Mouse (Mus musculus): ENCODE measurements around the gene B4galnt4. TPM values are rescaled to one million over a fixed set of nuclear protein-coding genes. Genes with fewer than 3 reads are reported as not detected.

Gene B4galnt4
- polyA plus RNA-seq, 1 experiment, result 0.46 TPM

- H3K27me3 ChIP-seq (ENCODE audit: control insufficient read depth, insufficient read depth, insufficient read length), result no peaks in the 10 kb centered on the region
- H3K36me3 ChIP-seq (ENCODE audit: control insufficient read depth, insufficient read depth), result no peaks in the 10 kb centered on the region
- H3K4me3 ChIP-seq, result no peak overlapping the region
- no peak overlapping the region for H3K4me2 ChIP-seq (ENCODE audit: low read depth)
- no peak overlapping the region for H3ac ChIP-seq (ENCODE audit: control insufficient read depth, insufficient read length)
- TF ChIP-seq TCF12 (IDR thresholded peaks at IDR 0.05; ENCODE audit: insufficient read depth, poor library complexity, severe bottlenecking), result no peak
- H3K79me2 ChIP-seq (ENCODE audit: control insufficient read depth, insufficient read depth), result no peaks in the 10 kb centered on the region
Measured at GRCm38 (mm10) chr7:141052016-141052415, 8.9 kb upstream of the B4galnt4 start.

DNA sequence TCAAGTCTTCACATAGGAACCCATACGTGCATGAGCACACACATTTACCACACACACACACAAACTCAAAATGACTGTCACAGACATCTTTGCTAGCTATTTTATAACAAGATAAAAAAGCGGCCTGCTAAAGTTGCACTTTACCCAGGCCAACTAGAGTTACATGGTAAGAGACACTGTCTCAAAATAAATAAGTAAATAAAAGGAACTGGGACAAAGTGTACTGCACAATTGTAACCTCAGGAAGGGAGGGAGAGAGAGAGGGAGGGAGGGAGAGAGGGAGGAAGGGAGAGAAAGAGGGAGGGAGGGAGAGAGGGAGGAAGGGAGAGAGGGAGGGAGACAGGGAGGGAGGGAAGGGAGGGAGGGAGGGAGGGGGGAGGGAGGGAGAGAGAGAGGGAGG is 8.5 kb upstream of the B4galnt4 start:
- no peak for TF ChIP-seq MAX (IDR thresholded peaks at IDR 0.05; ENCODE audit: low read depth)
- TF ChIP-seq CEBPB (IDR thresholded peaks at IDR 0.05; ENCODE audit: insufficient read depth, poor library complexity, severe bottlenecking), result no peak
- no peak for TF ChIP-seq TCF12 (IDR thresholded peaks at IDR 0.05; ENCODE audit: insufficient read depth, poor library complexity, severe bottlenecking)
- TF ChIP-seq USF1 (IDR thresholded peaks at IDR 0.05; ENCODE audit: low read depth), result no peak
- no peak for TF ChIP-seq POLR2AphosphoS2 (IDR thresholded peaks at IDR 0.05; ENCODE audit: insufficient read length, low read depth)
- no peak for TF ChIP-seq MYOG (IDR thresholded peaks at IDR 0.05; ENCODE audit: control insufficient read depth in 1 of 3, insufficient read depth in 1 of 3, insufficient read length in 2 of 3, low read depth in 2 of 3)
- TF ChIP-seq REST (IDR thresholded peaks at IDR 0.05; ENCODE audit: insufficient read depth, insufficient read length), result no peak
- no peak for TF ChIP-seq E2F4 (IDR thresholded peaks at IDR 0.05; ENCODE audit: insufficient read depth)
- no peaks in the 10 kb centered on the region for H3K27me3 ChIP-seq (ENCODE audit: control insufficient read depth, insufficient read depth, insufficient read length)
- no peaks in the 10 kb centered on the region for H3K36me3 ChIP-seq (ENCODE audit: control insufficient read depth, insufficient read depth)
- H3K4me3 ChIP-seq, result no peak overlapping the region
- no peak overlapping the region for H3K4me2 ChIP-seq (ENCODE audit: low read depth)
- H3ac ChIP-seq (ENCODE audit: control insufficient read depth, insufficient read length), result no peak overlapping the region
- no peaks in the 10 kb centered on the region for H3K79me2 ChIP-seq (ENCODE audit: control insufficient read depth, insufficient read depth)

GRCm38 (mm10) chr7:141055785-141056184 is 5.1 kb upstream of the B4galnt4 start:
- Histone ChIP-seq H3K79me2 (ENCODE audit: control insufficient read depth, insufficient read depth) (no peaks in the 10 kb centered on the region), H3ac (ENCODE audit: control insufficient read depth, insufficient read length) (no peak overlapping the region), H3K4me2 (ENCODE audit: low read depth) (no peak overlapping the region), H3K4me3 (no peak overlapping the region), H3K27me3 (ENCODE audit: control insufficient read depth, insufficient read depth, insufficient read length) (no peaks in the 10 kb centered on the region), H3K36me3 (ENCODE audit: control insufficient read depth, insufficient read depth) (no peaks in the 10 kb centered on the region)
- TF ChIP-seq TCF12 (IDR thresholded peaks at IDR 0.05; ENCODE audit: insufficient read depth, poor library complexity, severe bottlenecking) (no peak), REST (IDR thresholded peaks at IDR 0.05; ENCODE audit: insufficient read depth, insufficient read length) (no peak), E2F4 (IDR thresholded peaks at IDR 0.05; ENCODE audit: insufficient read depth) (no peak), MAX (IDR thresholded peaks at IDR 0.05; ENCODE audit: low read depth) (no peak), MYOG (IDR thresholded peaks at IDR 0.05; ENCODE audit: control insufficient read depth in 1 of 3, insufficient read depth in 1 of 3, insufficient read length in 2 of 3, low read depth in 2 of 3) (no peak), SRF (IDR thresholded peaks at IDR 0.05; ENCODE audit: control insufficient read depth, insufficient read length, low read depth) (no peak), POLR2AphosphoS2 (IDR thresholded peaks at IDR 0.05; ENCODE audit: insufficient read length, low read depth) (no peak), CEBPB (IDR thresholded peaks at IDR 0.05; ENCODE audit: insufficient read depth, poor library complexity, severe bottlenecking) (no peak), POLR2A (IDR thresholded peaks at IDR 0.05; ENCODE audit: insufficient read length, low read depth) (no peak)

DNA sequence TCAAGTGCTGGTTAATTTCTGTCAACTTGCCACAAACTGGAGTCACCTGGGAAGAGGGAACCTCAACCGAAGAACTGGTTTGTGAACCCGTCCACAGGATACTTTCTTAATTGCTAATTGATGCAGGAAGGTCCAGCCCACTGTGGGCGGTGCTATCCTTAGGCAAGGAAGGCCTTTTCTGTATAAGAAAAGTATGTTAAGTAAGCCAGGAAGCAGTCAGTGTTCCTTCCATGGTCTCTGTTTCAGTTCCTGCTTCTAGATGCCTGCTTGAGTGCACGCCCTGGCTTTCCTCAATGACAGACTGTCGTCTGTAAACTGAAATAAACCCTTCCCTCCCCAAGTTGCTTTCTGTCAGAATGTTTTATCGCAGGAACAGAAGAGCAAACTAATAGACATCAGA is 3.9 kb upstream of the B4galnt4 start:
- Histone ChIP-seq H3ac (ENCODE audit: control insufficient read depth, insufficient read length) (no peak overlapping the region), H3K27me3 (ENCODE audit: control insufficient read depth, insufficient read depth, insufficient read length) (peaks cover 7% of the 10 kb centered on the region), H3K4me2 (ENCODE audit: low read depth) (no peak overlapping the region), H3K4me3 (no peak overlapping the region), H3K36me3 (ENCODE audit: control insufficient read depth, insufficient read depth) (no peaks in the 10 kb centered on the region), H3K79me2 (ENCODE audit: control insufficient read depth, insufficient read depth) (no peaks in the 10 kb centered on the region)
- TF ChIP-seq MAX (IDR thresholded peaks at IDR 0.05; ENCODE audit: low read depth), result no peak
- TF ChIP-seq TCF3 (IDR thresholded peaks at IDR 0.05; ENCODE audit: insufficient read length, low read depth), result no peak
- TF ChIP-seq POLR2A (IDR thresholded peaks at IDR 0.05; ENCODE audit: insufficient read length, low read depth), result no peak
- TF ChIP-seq E2F4 (IDR thresholded peaks at IDR 0.05; ENCODE audit: insufficient read depth), result no peak
- TF ChIP-seq USF1 (IDR thresholded peaks at IDR 0.05; ENCODE audit: low read depth), result no peak
- TF ChIP-seq MYOG (IDR thresholded peaks at IDR 0.05; ENCODE audit: control insufficient read depth in 1 of 3, insufficient read depth in 1 of 3, insufficient read length in 2 of 3, low read depth in 2 of 3), result no peak
- no peak for TF ChIP-seq CEBPB (IDR thresholded peaks at IDR 0.05; ENCODE audit: insufficient read depth, poor library complexity, severe bottlenecking)
- TF ChIP-seq TCF12 (IDR thresholded peaks at IDR 0.05; ENCODE audit: insufficient read depth, poor library complexity, severe bottlenecking), result no peak
- TF ChIP-seq REST (IDR thresholded peaks at IDR 0.05; ENCODE audit: insufficient read depth, insufficient read length), result no peak
- no peak for TF ChIP-seq MYOD1 (IDR thresholded peaks at IDR 0.05; ENCODE audit: control insufficient read depth in 1 of 3, insufficient read length in 2 of 3, low read depth in 2 of 3)
- no peak for TF ChIP-seq SRF (IDR thresholded peaks at IDR 0.05; ENCODE audit: control insufficient read depth, insufficient read length, low read depth)
- no peak for TF ChIP-seq POLR2AphosphoS2 (IDR thresholded peaks at IDR 0.05; ENCODE audit: insufficient read length, low read depth)

GRCm38 (mm10) chr7:141057541-141057940 is 3.4 kb upstream of the B4galnt4 start:
- no peaks in the 10 kb centered on the region for H3K79me2 ChIP-seq (ENCODE audit: control insufficient read depth, insufficient read depth)
- TF ChIP-seq MAX (IDR thresholded peaks at IDR 0.05; ENCODE audit: low read depth) (no peak), MYOG (IDR thresholded peaks at IDR 0.05; ENCODE audit: control insufficient read depth in 1 of 3, insufficient read depth in 1 of 3, insufficient read length in 2 of 3, low read depth in 2 of 3) (no peak), SRF (IDR thresholded peaks at IDR 0.05; ENCODE audit: control insufficient read depth, insufficient read length, low read depth) (no peak), USF1 (IDR thresholded peaks at IDR 0.05; ENCODE audit: low read depth) (no peak), REST (IDR thresholded peaks at IDR 0.05; ENCODE audit: insufficient read depth, insufficient read length) (no peak), CEBPB (IDR thresholded peaks at IDR 0.05; ENCODE audit: insufficient read depth, poor library complexity, severe bottlenecking) (no peak), MYOD1 (IDR thresholded peaks at IDR 0.05; ENCODE audit: control insufficient read depth in 1 of 3, insufficient read length in 2 of 3, low read depth in 2 of 3) (no peak), POLR2AphosphoS2 (IDR thresholded peaks at IDR 0.05; ENCODE audit: insufficient read length, low read depth) (no peak), TCF12 (IDR thresholded peaks at IDR 0.05; ENCODE audit: insufficient read depth, poor library complexity, severe bottlenecking) (no peak), E2F4 (IDR thresholded peaks at IDR 0.05; ENCODE audit: insufficient read depth) (no peak), POLR2A (IDR thresholded peaks at IDR 0.05; ENCODE audit: insufficient read length, low read depth) (no peak), TCF3 (IDR thresholded peaks at IDR 0.05; ENCODE audit: insufficient read length, low read depth) (no peak)
- peaks cover 7% of the 10 kb centered on the region for H3K27me3 ChIP-seq (ENCODE audit: control insufficient read depth, insufficient read depth, insufficient read length)
- H3K4me2 ChIP-seq (ENCODE audit: low read depth), result no peak overlapping the region
- no peak overlapping the region for H3ac ChIP-seq (ENCODE audit: control insufficient read depth, insufficient read length)
- no peaks in the 10 kb centered on the region for H3K36me3 ChIP-seq (ENCODE audit: control insufficient read depth, insufficient read depth)
- H3K4me3 ChIP-seq, result no peak overlapping the region
